Mouse (Mus musculus) midbrain, embryonic 13.5 days (tissue): ENCODE measurements around the gene Fancd2. TPM values are rescaled to one million over a fixed set of nuclear protein-coding genes. Genes with fewer than 3 reads are reported as not detected.
A peak's percentile ranks its signal among the peaks of the same experiment; 100 is the strongest.

Experiments
- ATAC-seq: fragments of 200-750 bp; cut with Nextera tagmentation; 2 replicates; pipeline ENCODE4 v1.8.0; 2017; ENCODE audit warnings: mild to moderate bottlenecking, moderate TSS enrichment, moderate library complexity
- H3K27ac ChIP-seq: fragments of 300-500 bp; sonication (generic); 2 replicates; pipeline ENCODE4 v1.5.1; 2015; ENCODE audit warnings: inconsistent platforms, mild to moderate bottlenecking, moderate library complexity
- H3K27me3 ChIP-seq: fragments of 300-500 bp; sonication (generic); 2 replicates; pipeline ENCODE4 v1.6.1; 2015; ENCODE audit warnings: mild to moderate bottlenecking, inconsistent platforms
- H3K36me3 ChIP-seq: fragments of 300-500 bp; sonication (generic); 2 replicates; pipeline ENCODE4 v1.6.1; 2015; ENCODE audit warnings: mild to moderate bottlenecking, inconsistent platforms
- H3K4me1 ChIP-seq: fragments of 300-500 bp; sonication (generic); replicated peaks from 2 replicates; pipeline ENCODE4 v1.6.1; 2015; ENCODE audit warnings: inconsistent platforms
- H3K4me2 ChIP-seq: fragments of 300-500 bp; sonication (generic); replicated peaks from 2 replicates; pipeline ENCODE4 v1.6.1; 2015; ENCODE audit warnings: moderate library complexity, mild to moderate bottlenecking, inconsistent platforms
- H3K4me3 ChIP-seq: fragments of 300-500 bp; sonication (generic); replicated peaks from 2 replicates; pipeline ENCODE4 v1.5.1; 2015; ENCODE audit warnings: mild to moderate bottlenecking, inconsistent platforms
- H3K9ac ChIP-seq: fragments of 300-500 bp; sonication (generic); replicated peaks from 2 replicates; pipeline ENCODE4 v1.6.1; 2015; ENCODE audit warnings: mild to moderate bottlenecking, inconsistent platforms
- H3K9me3 ChIP-seq: fragments of 300-500 bp; sonication (generic); 2 replicates; pipeline ENCODE4 v1.6.1; 2016; ENCODE audit warnings: mild to moderate bottlenecking, inconsistent platforms
- WGBS: fragments of 180-500 bp; shearing (Covaris S2); methylation state at CpG from one replicate; pipeline ENCODE4 v1.1.7; 2015; 5-methylcytosine and 5-hydroxymethylcytosine counted together
- polyA plus RNA-seq: library from polyadenylated mRNA; unstranded; fragments of >200 nt; fragmentation: Nextera tagmentation; extraction: Ambion mirVana; gene quantifications from 2 replicates; pipeline ENCODE4 v1.2.1, GENCODE M21; 2015

Gene Fancd2
- polyA plus RNA-seq, 1 experiment from 2014 or later = 4.5 TPM

GRCm38 (mm10) chr6:113599833-113600232, 68.4 kb downstream of the Fancd2 start:
- H3K4me2 ChIP-seq = no peak overlapping the region
- H3K9ac ChIP-seq = no peak overlapping the region
- no peak for ATAC-seq
- H3K4me1 ChIP-seq = peaks cover 5% of the 10 kb centered on the region
- H3K4me3 ChIP-seq = no peak overlapping the region
- 77% methylated on average over 5 of the region's 5 CpGs for WGBS
- H3K9me3 ChIP-seq = no peaks in the 10 kb centered on the region
- no peak overlapping the region for H3K27ac ChIP-seq
- no peaks in the 10 kb centered on the region for H3K27me3 ChIP-seq
- no peaks in the 10 kb centered on the region for H3K36me3 ChIP-seq

- H3K27me3 ChIP-seq = no peaks in the 10 kb centered on the region
- H3K4me2 ChIP-seq = 0 out of 2 replicates have a peak within 1 kb of the TSS, but pooled peaks have one; percentile 5
- no peak for ATAC-seq
- peaks cover 10% of the 10 kb centered on the region for H3K4me1 ChIP-seq
- H3K9me3 ChIP-seq = no peaks in the 10 kb centered on the region
- no peak within 1 kb of the TSS for H3K4me3 ChIP-seq
- H3K36me3 ChIP-seq = no peaks in the 10 kb centered on the region
- H3K9ac ChIP-seq = 0 out of 2 replicates have a peak within 1 kb of the TSS, but pooled peaks have one; percentile 11
- no peak within 1 kb of the TSS for H3K27ac ChIP-seq
- WGBS = 35% methylated on average over 23 of the region's 23 CpGs
Measured at GRCm38 (mm10) chr6:113600543-113601139, 69.2 kb downstream of the Fancd2 start, which contains the start of gene Fancd2os. Fancd2os (minus strand) TSS chr6:113600715.

- Histone ChIP-seq H3K36me3 (0 out of 2 replicates have a peak, but pooled peaks cover 4% of the 10 kb centered on the region), H3K4me2 (no peak overlapping the region), H3K9ac (no peak overlapping the region), H3K27ac (no peak overlapping the region), H3K27me3 (no peaks in the 10 kb centered on the region), H3K4me3 (no peak overlapping the region), H3K4me1 (peaks cover 25% of the 10 kb centered on the region), H3K9me3 (no peaks in the 10 kb centered on the region)
- 95% methylated on average over 6 of the region's 6 CpGs for WGBS
- ATAC-seq = no peak
Measured at GRCm38 (mm10) chr6:113602821-113603220, 71.3 kb downstream of the Fancd2 start.

GRCm38 (mm10) chr6:113603993-113604392, 72.5 kb downstream of the Fancd2 start:
- Histone ChIP-seq H3K4me1 (peaks cover 25% of the 10 kb centered on the region), H3K27ac (peak overlapping the region; percentile 53; the same call in 1 of the 2 replicates), H3K9ac (peak overlapping the region; percentile 92), H3K9me3 (no peaks in the 10 kb centered on the region), H3K4me2 (peak overlapping the region; percentile 85), H3K36me3 (0 out of 2 replicates have a peak, but pooled peaks cover 4% of the 10 kb centered on the region), H3K27me3 (no peaks in the 10 kb centered on the region), H3K4me3 (peak overlapping the region; percentile 89)
- no peak for ATAC-seq
- 54% methylated on average over 12 of the region's 12 CpGs for WGBS

GRCm38 (mm10) chr6:113604432-113605223, 73.1 kb downstream of the Fancd2 start, which contains the start of gene Brk1:
Brk1 (plus strand) TSS chr6:113604772.
- Histone ChIP-seq H3K4me2 (peak within 1 kb of the TSS; percentile 85), H3K9ac (peak within 1 kb of the TSS; percentile 92), H3K9me3 (no peaks in the 10 kb centered on the region), H3K4me1 (peaks cover 25% of the 10 kb centered on the region), H3K4me3 (peak within 1 kb of the TSS; percentile 89), H3K27me3 (no peaks in the 10 kb centered on the region), H3K27ac (peak within 1 kb of the TSS; percentile 68), H3K36me3 (0 out of 2 replicates have a peak, but pooled peaks cover 4% of the 10 kb centered on the region)
- under 1% methylated on average over 64 of the region's 65 CpGs for WGBS
- ATAC-seq = peak; percentile 94

GRCm38 (mm10) chr6:113605224-113605545, 73.7 kb downstream of the Fancd2 start:
- H3K9me3 ChIP-seq = no peaks in the 10 kb centered on the region
- peak; percentile 19; the same call in 1 of the 2 replicates for ATAC-seq
- peak overlapping the region; percentile 92 for H3K9ac ChIP-seq
- 3% methylated on average over 10 of the region's 10 CpGs for WGBS
- no peaks in the 10 kb centered on the region for H3K27me3 ChIP-seq
- peak overlapping the region; percentile 68 for H3K27ac ChIP-seq
- H3K36me3 ChIP-seq = peaks cover 5% of the 10 kb centered on the region; the same call in 1 of the 2 replicates
- H3K4me2 ChIP-seq = peak overlapping the region; percentile 85
- peak overlapping the region; percentile 89 for H3K4me3 ChIP-seq
- H3K4me1 ChIP-seq = peaks cover 24% of the 10 kb centered on the region

- H3K27me3 ChIP-seq = no peaks in the 10 kb centered on the region
- WGBS = 89% methylated on average over 6 of the region's 6 CpGs
- no peak overlapping the region for H3K4me2 ChIP-seq
- H3K9me3 ChIP-seq = no peaks in the 10 kb centered on the region
- H3K36me3 ChIP-seq = peaks cover 18% of the 10 kb centered on the region
- H3K4me1 ChIP-seq = peaks cover 20% of the 10 kb centered on the region
- no peak overlapping the region for H3K4me3 ChIP-seq
- no peak for ATAC-seq
- no peak overlapping the region for H3K27ac ChIP-seq
- no peak overlapping the region for H3K9ac ChIP-seq
Measured at GRCm38 (mm10) chr6:113608871-113609270, 77.4 kb downstream of the Fancd2 start.

GRCm38 (mm10) chr6:113609293-113609692, 77.8 kb downstream of the Fancd2 start:
- Histone ChIP-seq H3K27ac (no peak overlapping the region), H3K9ac (no peak overlapping the region), H3K9me3 (no peaks in the 10 kb centered on the region), H3K4me3 (no peak overlapping the region), H3K4me2 (no peak overlapping the region), H3K27me3 (no peaks in the 10 kb centered on the region), H3K36me3 (peaks cover 23% of the 10 kb centered on the region), H3K4me1 (peaks cover 20% of the 10 kb centered on the region)
- WGBS = 94% methylated on average over 7 of the region's 7 CpGs
- ATAC-seq = no peak

- ATAC-seq = no peak
- H3K9me3 ChIP-seq = no peaks in the 10 kb centered on the region
- H3K4me2 ChIP-seq = no peak overlapping the region
- H3K27me3 ChIP-seq = no peaks in the 10 kb centered on the region
- peaks cover 50% of the 10 kb centered on the region for H3K36me3 ChIP-seq
- no peak overlapping the region for H3K4me3 ChIP-seq
- 96% methylated on average over 8 of the region's 8 CpGs for WGBS
- no peak overlapping the region for H3K9ac ChIP-seq
- H3K27ac ChIP-seq = no peak overlapping the region
- no peaks in the 10 kb centered on the region for H3K4me1 ChIP-seq
Measured at GRCm38 (mm10) chr6:113612258-113612969, 80.9 kb downstream of the Fancd2 start.

GRCm38 (mm10) chr6:113614152-113614551, 82.7 kb downstream of the Fancd2 start:
- 97% methylated on average over 7 of the region's 7 CpGs for WGBS
- Histone ChIP-seq H3K27me3 (no peaks in the 10 kb centered on the region), H3K9ac (no peak overlapping the region), H3K4me1 (no peaks in the 10 kb centered on the region), H3K4me3 (no peak overlapping the region), H3K36me3 (peaks cover 62% of the 10 kb centered on the region), H3K27ac (no peak overlapping the region), H3K4me2 (no peak overlapping the region), H3K9me3 (no peaks in the 10 kb centered on the region)
- ATAC-seq = no peak

DNA sequence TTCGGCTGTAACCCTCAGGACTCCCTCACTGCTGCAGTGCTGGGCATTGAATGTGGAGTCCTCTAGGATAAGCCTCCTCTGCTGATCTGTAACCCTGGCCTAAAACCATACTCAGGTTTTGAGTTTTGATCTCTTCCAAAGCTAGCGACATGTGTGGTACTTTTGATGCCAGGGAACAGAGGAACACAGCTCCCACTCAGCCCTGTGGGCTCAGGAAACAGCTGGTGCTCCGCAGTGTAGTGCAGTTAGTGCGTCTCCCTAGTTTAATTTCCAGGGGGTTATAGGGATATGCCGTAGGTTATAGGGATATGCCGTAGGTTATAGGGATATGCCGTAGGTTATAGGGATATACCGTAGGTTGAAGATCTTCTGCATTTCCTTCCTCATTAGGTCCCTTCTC, 83.5 kb downstream of the Fancd2 start:
- no peak overlapping the region for H3K27ac ChIP-seq
- 97% methylated on average over 8 of the region's 8 CpGs for WGBS
- no peaks in the 10 kb centered on the region for H3K27me3 ChIP-seq
- no peak for ATAC-seq
- no peaks in the 10 kb centered on the region for H3K4me1 ChIP-seq
- H3K9me3 ChIP-seq = no peaks in the 10 kb centered on the region
- no peak overlapping the region for H3K4me2 ChIP-seq
- no peak overlapping the region for H3K4me3 ChIP-seq
- peaks cover 62% of the 10 kb centered on the region for H3K36me3 ChIP-seq
- no peak overlapping the region for H3K9ac ChIP-seq

- Histone ChIP-seq H3K9ac (no peak overlapping the region), H3K4me3 (no peak overlapping the region), H3K36me3 (peaks cover 57% of the 10 kb centered on the region), H3K27me3 (no peaks in the 10 kb centered on the region), H3K4me2 (no peak overlapping the region), H3K9me3 (no peaks in the 10 kb centered on the region), H3K4me1 (no peaks in the 10 kb centered on the region), H3K27ac (no peak overlapping the region)
- ATAC-seq = no peak
- 93% methylated on average over 4 of the region's 4 CpGs for WGBS
Measured at GRCm38 (mm10) chr6:113615489-113615888, 84.0 kb downstream of the Fancd2 start.
